Mouse (Mus musculus) liver, embryonic 16.5 days (tissue): ENCODE results near the gene Pigk. TPM values are rescaled to one million over a fixed set of nuclear protein-coding genes. Genes with fewer than 3 reads are reported as not detected.
A peak's percentile ranks its signal among the peaks of the same experiment; 100 is the strongest.

Experiments
- ATAC-seq: fragments of 200-750 bp; cut with Nextera tagmentation; 2 replicates; pipeline ENCODE4 v1.8.0; 2017; ENCODE audit warnings: low read depth, mild to moderate bottlenecking, moderate number of reproducible peaks, moderate library complexity
- H3K27ac ChIP-seq: fragments of 300-500 bp; sonication (generic); 2 replicates; pipeline ENCODE4 v1.5.1; 2014; ENCODE audit warnings: mild to moderate bottlenecking, low read length
- H3K27me3 ChIP-seq: fragments of 300-500 bp; sonication (generic); 2 replicates; pipeline ENCODE4 v1.6.1; 2014; ENCODE audit warnings: low read depth, low read length, mixed read lengths; ENCODE audit not compliant: control insufficient read depth, insufficient read depth
- H3K36me3 ChIP-seq: fragments of 300-500 bp; sonication (generic); 2 replicates; pipeline ENCODE4 v1.6.1; 2014; ENCODE audit warnings: mild to moderate bottlenecking; ENCODE audit not compliant: control insufficient read depth, insufficient read depth
- H3K4me1 ChIP-seq: fragments of 300-500 bp; sonication (generic); 2 replicates; pipeline ENCODE4 v1.6.1; 2014; ENCODE audit warnings: low read depth, low read length, mixed read lengths; ENCODE audit not compliant: control insufficient read depth
- H3K4me2 ChIP-seq: fragments of 300-500 bp; sonication (generic); 2 replicates; pipeline ENCODE4 v1.6.1; 2014; ENCODE audit warnings: low read depth, low read length, mixed read lengths
- H3K4me3 ChIP-seq: fragments of 300-500 bp; sonication (generic); 2 replicates; pipeline ENCODE4 v1.5.1; 2014; ENCODE audit warnings: low read depth, mild to moderate bottlenecking, low read length
- H3K9ac ChIP-seq: fragments of 300-500 bp; sonication (generic); 2 replicates; pipeline ENCODE4 v1.6.1; 2014; ENCODE audit warnings: low read depth, low read length
- H3K9me3 ChIP-seq: fragments of 300-500 bp; sonication (generic); replicated peaks from 2 replicates; pipeline ENCODE4 v1.6.1; 2016; ENCODE audit warnings: low read length; ENCODE audit not compliant: control insufficient read depth
- WGBS: fragments of 180-500 bp; shearing (Covaris S2); extraction: QIAGEN DNeasy Blood & Tissue Kit; methylation state at CpG from one replicate; pipeline ENCODE4 v1.1.7; 2014; ENCODE audit not compliant: insufficient replicate concordance; 5-methylcytosine and 5-hydroxymethylcytosine counted together
- polyA plus RNA-seq: library from polyadenylated mRNA; unstranded; fragments of >200 nt; fragmentation: Nextera tagmentation; extraction: Ambion mirVana; gene quantifications from 2 replicates; pipeline ENCODE4 v1.2.1, GENCODE M21; 2015

The Pigk gene
- polyA plus RNA-seq, 1 experiment from 2014 or later, result 22.1 TPM

GRCm38 (mm10) chr3:152709936-152710335 lies 4.0 kb upstream of the Pigk start:
- Histone ChIP-seq H3K4me2 (no peak overlapping the region), H3K4me1 (peaks cover 5% of the 10 kb centered on the region), H3K36me3 (no peaks in the 10 kb centered on the region), H3K27ac (no peak overlapping the region), H3K9me3 (no peaks in the 10 kb centered on the region), H3K27me3 (no peaks in the 10 kb centered on the region), H3K9ac (no peak overlapping the region), H3K4me3 (no peak overlapping the region)
- 75% methylated on average over 3 of the region's 3 CpGs for WGBS
- ATAC-seq, result no peak

- H3K27me3 ChIP-seq, result no peaks in the 10 kb centered on the region
- H3K4me2 ChIP-seq, result no peak overlapping the region
- H3K9me3 ChIP-seq, result no peaks in the 10 kb centered on the region
- H3K4me1 ChIP-seq, result peaks cover 7% of the 10 kb centered on the region
- ATAC-seq, result no peak
- no peak overlapping the region for H3K27ac ChIP-seq
- 52% methylated on average over 4 of the region's 4 CpGs for WGBS
- no peak overlapping the region; the same call in 1 of the 2 replicates for H3K9ac ChIP-seq
- no peak overlapping the region for H3K4me3 ChIP-seq
- no peaks in the 10 kb centered on the region for H3K36me3 ChIP-seq
Measured at GRCm38 (mm10) chr3:152712957-152713356, 943 bp upstream of the Pigk start.

DNA sequence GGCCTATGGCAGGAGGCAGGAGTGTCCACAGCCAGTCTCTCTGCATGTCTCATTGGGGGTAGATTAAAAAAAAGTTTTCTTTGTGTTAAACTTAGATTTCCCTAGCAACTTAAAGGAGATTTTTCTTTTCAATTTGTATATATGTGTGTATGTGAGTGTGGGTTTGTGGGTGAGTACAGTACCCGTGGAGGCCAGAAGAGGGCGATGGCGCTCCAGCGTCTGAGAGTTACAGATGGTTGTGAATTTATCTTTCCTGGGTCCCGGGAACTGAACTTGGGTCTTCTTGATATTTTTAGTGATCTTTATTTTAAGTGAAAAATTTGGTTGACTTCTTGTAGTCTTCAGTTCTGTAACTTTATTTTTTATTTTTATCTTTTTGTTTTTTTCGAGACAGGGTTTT lies 7.4 kb downstream of the Pigk start:
- H3K4me3 ChIP-seq, result no peak overlapping the region
- WGBS, result 71% methylated on average over 6 of the region's 6 CpGs
- no peak for ATAC-seq
- no peak overlapping the region for H3K9ac ChIP-seq
- no peak overlapping the region for H3K4me2 ChIP-seq
- no peaks in the 10 kb centered on the region for H3K4me1 ChIP-seq
- no peaks in the 10 kb centered on the region for H3K27me3 ChIP-seq
- no peak overlapping the region for H3K27ac ChIP-seq
- no peaks in the 10 kb centered on the region for H3K36me3 ChIP-seq
- H3K9me3 ChIP-seq, result no peaks in the 10 kb centered on the region

DNA sequence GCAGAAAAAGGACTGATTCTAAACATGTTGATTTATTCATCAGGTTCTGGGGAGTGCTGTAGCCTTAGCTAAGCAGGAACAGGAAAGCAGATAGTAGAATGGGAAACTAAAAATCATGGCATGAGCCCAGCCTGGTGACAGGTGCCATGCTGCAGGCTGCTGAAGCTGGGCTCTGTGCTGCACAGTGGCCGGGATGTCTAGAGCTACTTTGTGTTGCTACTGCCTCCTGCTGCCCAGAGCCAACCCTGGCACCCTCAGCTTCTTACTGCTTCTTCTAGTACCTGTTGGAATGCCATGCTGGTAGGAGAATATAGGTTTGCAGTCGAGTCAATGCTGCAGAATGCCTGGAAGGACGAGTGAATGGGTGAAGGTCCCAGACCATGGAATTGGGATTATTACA lies 8.9 kb downstream of the Pigk start:
- WGBS, result 61% methylated on average over 3 of the region's 3 CpGs
- Histone ChIP-seq H3K4me2 (no peak overlapping the region), H3K4me3 (no peak overlapping the region), H3K27me3 (no peaks in the 10 kb centered on the region), H3K27ac (no peak overlapping the region), H3K9me3 (no peaks in the 10 kb centered on the region), H3K9ac (no peak overlapping the region), H3K36me3 (no peaks in the 10 kb centered on the region), H3K4me1 (no peaks in the 10 kb centered on the region)
- no peak for ATAC-seq

- Histone ChIP-seq H3K9me3 (no peaks in the 10 kb centered on the region), H3K4me2 (no peak overlapping the region), H3K4me1 (no peaks in the 10 kb centered on the region), H3K27ac (no peak overlapping the region), H3K27me3 (no peaks in the 10 kb centered on the region), H3K9ac (no peak overlapping the region), H3K36me3 (no peaks in the 10 kb centered on the region), H3K4me3 (no peak overlapping the region)
- WGBS, result 76% methylated on average over 9 of the region's 9 CpGs
- no peak for ATAC-seq
Measured at GRCm38 (mm10) chr3:152724446-152724845, 10.5 kb downstream of the Pigk start.

GRCm38 (mm10) chr3:152728238-152728637 lies 14.3 kb downstream of the Pigk start:
- 72% methylated on average over 6 of the region's 6 CpGs for WGBS
- Histone ChIP-seq H3K27me3 (no peaks in the 10 kb centered on the region), H3K4me1 (no peaks in the 10 kb centered on the region)

DNA sequence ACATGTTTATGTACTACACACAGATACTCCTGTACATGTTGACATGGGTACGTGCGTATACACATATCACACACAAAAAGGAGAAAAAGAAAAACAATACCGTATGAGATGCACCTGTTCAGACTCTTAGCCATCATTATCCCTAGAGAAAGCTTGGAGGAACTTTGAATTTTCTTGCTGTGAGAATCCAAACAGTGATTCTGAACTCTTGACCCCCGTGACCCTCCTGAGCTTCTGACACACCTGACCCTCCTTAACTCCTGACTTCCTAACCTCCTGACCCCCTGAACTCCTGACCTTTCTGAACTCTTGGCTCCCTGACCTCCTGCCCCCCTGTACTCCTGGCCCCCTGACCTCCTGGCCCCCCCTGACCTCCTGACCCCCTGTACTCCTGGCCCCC lies 19.1 kb downstream of the Pigk start:
- ATAC-seq, result no peak
- no peak overlapping the region for H3K9ac ChIP-seq
- 91% methylated on average over 4 of the region's 4 CpGs for WGBS

More at GRCm38 (mm10) chr3:152728238-152728637, 14.3 kb downstream of the Pigk start:
- Histone ChIP-seq H3K4me2 (no peak overlapping the region), H3K9me3 (no peaks in the 10 kb centered on the region), H3K9ac (no peak overlapping the region), H3K27ac (no peak overlapping the region), H3K36me3 (no peaks in the 10 kb centered on the region), H3K4me3 (no peak overlapping the region)
- no peak for ATAC-seq

DNA sequence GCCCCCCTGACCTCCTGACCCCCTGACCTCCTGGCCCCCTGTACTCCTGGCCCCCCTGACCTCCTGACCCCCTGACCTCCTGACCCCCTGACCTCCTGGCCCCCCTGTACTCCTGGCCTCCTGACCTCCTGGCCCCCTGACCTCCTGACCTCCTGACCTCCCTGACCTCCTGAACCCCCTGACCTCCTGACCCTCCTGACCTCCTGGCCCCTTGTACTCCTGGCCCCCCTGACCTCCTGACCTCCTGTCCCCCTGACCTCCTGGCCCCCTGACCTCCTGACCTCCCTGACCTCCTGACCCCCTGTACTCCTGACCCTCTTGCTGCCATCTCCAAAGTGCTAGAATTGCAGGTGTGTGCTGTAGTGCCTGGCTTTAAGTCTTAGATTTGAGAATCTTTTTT lies 19.6 kb downstream of the Pigk start:
- Histone ChIP-seq H3K9ac (no peak overlapping the region), H3K27ac (no peak overlapping the region), H3K9me3 (no peaks in the 10 kb centered on the region), H3K4me3 (no peak overlapping the region), H3K36me3 (no peaks in the 10 kb centered on the region), H3K4me1 (peaks cover 7% of the 10 kb centered on the region), H3K27me3 (no peaks in the 10 kb centered on the region), H3K4me2 (no peak overlapping the region)
- ATAC-seq, result no peak

More for the DNA sequence above, 19.1 kb downstream of the Pigk start:
- Histone ChIP-seq H3K36me3 (no peaks in the 10 kb centered on the region), H3K4me2 (no peak overlapping the region), H3K27ac (no peak overlapping the region), H3K9me3 (no peaks in the 10 kb centered on the region), H3K4me3 (no peak overlapping the region), H3K4me1 (peaks cover 7% of the 10 kb centered on the region), H3K27me3 (no peaks in the 10 kb centered on the region)

DNA sequence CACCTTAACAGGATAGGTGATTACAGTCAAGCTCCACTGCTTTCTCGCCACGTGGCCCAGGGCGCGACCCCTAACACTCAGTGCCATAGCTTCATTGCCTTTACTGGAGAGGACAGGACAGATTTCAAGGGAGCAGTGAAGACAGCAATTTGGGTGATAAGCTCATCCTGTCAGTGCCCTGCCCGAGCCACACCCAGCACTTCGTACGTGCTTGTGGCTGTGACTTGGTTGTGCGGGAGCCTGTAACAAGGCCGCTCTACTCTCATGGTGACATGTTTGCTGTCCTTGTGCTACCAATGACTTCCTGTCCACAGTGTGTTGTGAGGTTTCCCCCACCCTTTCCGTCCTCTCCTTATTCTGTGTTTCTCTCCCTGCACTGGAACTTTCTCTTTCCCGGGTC lies 20.2 kb downstream of the Pigk start:
- Histone ChIP-seq H3K9ac (no peak overlapping the region), H3K36me3 (no peaks in the 10 kb centered on the region), H3K27ac (no peak overlapping the region), H3K4me1 (peaks cover 7% of the 10 kb centered on the region), H3K4me3 (no peak overlapping the region), H3K4me2 (0 out of 2 replicates have a peak overlapping the region, but pooled peaks have one; percentile 8), H3K27me3 (no peaks in the 10 kb centered on the region), H3K9me3 (no peaks in the 10 kb centered on the region)
- 41% methylated on average over 11 of the region's 11 CpGs for WGBS
- ATAC-seq, result peak; percentile 63
